Comparison of ENCODE assay signal across 7 mouse cellular contexts in the genomic region with DNA sequence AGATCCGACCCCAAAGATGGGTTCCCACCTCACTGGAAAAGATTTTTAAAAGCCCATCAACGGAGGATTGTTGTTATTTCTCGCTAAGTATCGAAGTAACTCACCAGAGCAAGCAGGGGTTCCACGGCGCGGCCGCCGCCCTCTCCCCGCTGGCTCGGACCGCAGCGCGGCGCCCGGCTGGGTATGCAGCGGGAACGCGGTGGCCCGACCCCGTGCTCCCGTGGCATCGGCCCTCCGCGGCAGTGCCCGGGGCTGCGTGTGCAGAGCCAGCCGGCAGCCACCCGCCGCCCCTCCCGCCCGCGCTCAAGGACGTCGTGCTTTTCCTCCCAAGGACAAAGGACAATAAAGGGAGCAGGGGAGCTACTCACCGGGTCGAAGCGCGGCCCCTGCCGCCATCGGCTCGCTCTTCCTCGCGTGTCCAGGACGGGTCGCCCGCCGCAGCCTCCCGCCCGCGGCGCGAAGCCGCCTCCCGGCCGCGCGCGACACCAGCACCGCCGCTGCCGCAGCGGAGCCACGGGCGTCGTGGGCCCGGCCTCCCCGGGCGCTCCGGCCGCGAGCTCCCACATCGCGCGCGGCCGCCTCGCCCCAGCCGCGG. TPM values are rescaled to one million over a fixed set of nuclear protein-coding genes. Genes with fewer than 3 reads are reported as not detected.
DNase-seq lines count a peak whose midpoint lies in the region; ATAC-seq and TF ChIP-seq lines count a peak whose summit lies in the region.

No protein-coding gene starts in this region.

- under 1% methylated on average over 69 of the region's 80 CpGs for WGBS in embryonic facial prominence, embryonic 15.5 days
- WGBS in midbrain, embryonic 13.5 days: under 1% methylated on average over 66 of the region's 80 CpGs
- WGBS in stomach, postnatal 0 days: under 1% methylated on average over 62 of the region's 80 CpGs

- H3K27ac ChIP-seq in ES-E14 (ENCODE audit: insufficient read depth, low read depth, low read length, poor library complexity, severe bottlenecking): peak overlapping the region; percentile 94
- peak overlapping the region; percentile 100 for H3K27ac ChIP-seq in embryonic facial prominence, embryonic 15.5 days (replicated peaks)
- H3K27ac ChIP-seq in midbrain, embryonic 13.5 days: peak overlapping the region; percentile 100
- peak overlapping the region; percentile 100 for H3K27ac ChIP-seq in stomach, postnatal 0 days (replicated peaks)

- peak overlapping the region; percentile 95 for H3K9ac ChIP-seq in ES-E14 (ENCODE audit: insufficient read depth, low read depth, low read length, poor library complexity, severe bottlenecking)
- peak overlapping the region; percentile 100 for H3K9ac ChIP-seq in embryonic facial prominence, embryonic 15.5 days
- peak overlapping the region; percentile 100 for H3K9ac ChIP-seq in midbrain, embryonic 13.5 days (replicated peaks)
- H3K9ac ChIP-seq in stomach, postnatal 0 days (ENCODE audit: low read length): peak overlapping the region; percentile 100

- H3K9me3 ChIP-seq in ES-E14 (ENCODE audit: control insufficient read depth, insufficient read depth, low read depth, low read length): no peaks in the 10 kb centered on the region
- H3K9me3 ChIP-seq in embryonic facial prominence, embryonic 15.5 days (replicated peaks): no peaks in the 10 kb centered on the region
- no peaks in the 10 kb centered on the region for H3K9me3 ChIP-seq in midbrain, embryonic 13.5 days
- no peaks in the 10 kb centered on the region for H3K9me3 ChIP-seq in stomach, postnatal 0 days (ENCODE audit: control insufficient read depth, low read length)

- H3K36me3 ChIP-seq in ES-E14 (ENCODE audit: control insufficient read depth, insufficient read depth, low read length, poor library complexity, severe bottlenecking): no peaks in the 10 kb centered on the region
- no peaks in the 10 kb centered on the region for H3K36me3 ChIP-seq in embryonic facial prominence, embryonic 15.5 days
- H3K36me3 ChIP-seq in midbrain, embryonic 13.5 days: no peaks in the 10 kb centered on the region
- H3K36me3 ChIP-seq in stomach, postnatal 0 days (ENCODE audit: control insufficient read depth, insufficient read depth, low read length): no peaks in the 10 kb centered on the region

- no peak overlapping the region for H3K4me2 ChIP-seq in embryonic facial prominence, embryonic 15.5 days (replicated peaks)
- peak overlapping the region; percentile 65 for H3K4me2 ChIP-seq in midbrain, embryonic 13.5 days (replicated peaks)
- no peak overlapping the region for H3K4me2 ChIP-seq in stomach, postnatal 0 days (replicated peaks; ENCODE audit: low read depth)

- TF ChIP-seq EP300 in stomach, postnatal 0 days (optimal IDR thresholded peaks at IDR 0.05): no peak

- peak overlapping the region; percentile 87 to 94 for H3K4me3 ChIP-seq in ES-E14 (ENCODE audit: insufficient read depth in 1 of 2, low read depth in 1 of 2, low read length in 2 of 2, poor library complexity in 1 of 2, severe bottlenecking in 1 of 2)
- peak overlapping the region; percentile 80 for H3K4me3 ChIP-seq in embryonic facial prominence, embryonic 15.5 days (replicated peaks)
- peak overlapping the region; percentile 100 for H3K4me3 ChIP-seq in midbrain, embryonic 13.5 days (replicated peaks)
- peak overlapping the region; percentile 100 for H3K4me3 ChIP-seq in stomach, postnatal 0 days (ENCODE audit: low read depth, low read length)

- no peaks in the 10 kb centered on the region for H3K27me3 ChIP-seq in embryonic facial prominence, embryonic 15.5 days
- H3K27me3 ChIP-seq in midbrain, embryonic 13.5 days: no peaks in the 10 kb centered on the region
- H3K27me3 ChIP-seq in stomach, postnatal 0 days (ENCODE audit: control insufficient read depth, insufficient read depth, low read length): no peaks in the 10 kb centered on the region

- ATAC-seq in embryonic facial prominence, embryonic 15.5 days (ENCODE audit: insufficient number of reproducible peaks, low FRiP score, low TSS enrichment, low read depth): no peak
- ATAC-seq in midbrain, embryonic 13.5 days: peak; percentile 31
- ATAC-seq in stomach, postnatal 0 days (ENCODE audit: low FRiP score, low TSS enrichment): peak; percentile 2; the same call in 1 of the 2 replicates

- in situ Hi-C loops in ES-E14 (cut with MboI; ENCODE audit: low sequenced_read_pairs in 2 of 2, unreplicated experiment in 2 of 2): no loop called here

- no peak for DNase-seq in ES-E14 (ENCODE audit: low read depth, low spot score)
- peak; percentile 85 for DNase-seq in adrenal gland, postnatal 10 days
- peak; percentile 56 for DNase-seq in heart, postnatal 4 days
- peak; percentile 48 to 51 for DNase-seq in left cerebral cortex, adult 8-10 months (ENCODE audit: low spot score in 2 of 2)
- DNase-seq in stomach, postnatal 0 days (ENCODE audit: low spot score): peak; percentile 53

- TF ChIP-seq CTCF in stomach, postnatal 0 days (IDR thresholded peaks at IDR 0.05; ENCODE audit: low read depth): no peak

- peaks cover 4 to 12% of the 10 kb centered on the region in 2 experiments; a peak in 2 of 4 replicates for H3K4me1 ChIP-seq in ES-E14 (ENCODE audit: control insufficient read depth in 2 of 2, insufficient read depth in 2 of 2, low read length in 2 of 2, poor library complexity in 1 of 2)
- H3K4me1 ChIP-seq in embryonic facial prominence, embryonic 15.5 days: peaks cover 9% of the 10 kb centered on the region
- peaks cover 12% of the 10 kb centered on the region for H3K4me1 ChIP-seq in midbrain, embryonic 13.5 days (replicated peaks)
- peaks cover under 1% of the 10 kb centered on the region for H3K4me1 ChIP-seq in stomach, postnatal 0 days (replicated peaks; ENCODE audit: control insufficient read depth, insufficient read depth)

TF ChIP-seq in ES-E14, 5 proteins besides CTCF, POLR2A, EP300 and RAD21:
- no peak for TF ChIP-seq HCFC1 (IDR thresholded peaks at IDR 0.05; ENCODE audit: borderline replicate concordance, insufficient read depth, low read length)
- TF ChIP-seq CHD2 (IDR thresholded peaks at IDR 0.05; ENCODE audit: low read depth, low read length): no peak
- TF ChIP-seq ZC3H11A (IDR thresholded peaks at IDR 0.05; ENCODE audit: borderline replicate concordance, low read depth, low read length): no peak
- no peak for TF ChIP-seq ZNF384 (IDR thresholded peaks at IDR 0.05; ENCODE audit: low read depth, low read length)
- no peak for TF ChIP-seq MAFK (IDR thresholded peaks at IDR 0.05; ENCODE audit: insufficient read depth, low read depth, low read length)

RNA-seq across cellular contexts. Expression of a gene that starts 16.1 kb away (rescaled TPM):
- 46.6 and 70.8 TPM in 2 replicates for total RNA-seq in ES-E14 (2012; rRNA removed)
- total RNA-seq in adrenal gland, postnatal 10 days (2021): 10 to 100 TPM; 42.8 to 62.0 TPM
- polyA plus RNA-seq in embryonic facial prominence, embryonic 15.5 days (2015; fragmentation: Nextera tagmentation; extraction: Ambion mirVana): 46.7 and 53.0 TPM in 2 replicates
- 10 to 100 TPM; 57.3 to 61.0 TPM for total RNA-seq in heart, postnatal 4 days (2021)
- total RNA-seq in left cerebral cortex, adult 8-10 months (2022): 10 to 100 TPM; 45.2 to 57.4 (median 48.6) TPM
- 48.5 and 57.4 TPM in 2 replicates for polyA plus RNA-seq in midbrain, embryonic 13.5 days (2015; fragmentation: Nextera tagmentation; extraction: Ambion mirVana)
- 15.9 and 18.0 TPM in 2 replicates for polyA plus RNA-seq in stomach, postnatal 0 days (2015; fragmentation: Nextera tagmentation; extraction: Ambion mirVana)
